Mouse (Mus musculus) heart, postnatal 0 days (tissue): Measurements from ENCODE around the gene Dnal4. TPM values are rescaled to one million over a fixed set of nuclear protein-coding genes. Genes with fewer than 3 reads are reported as not detected.

Source experiments
- ATAC-seq: fragments of 200-750 bp; cut with Nextera tagmentation; 2 replicates; pipeline ENCODE4 v1.8.0; 2017; ENCODE audit warnings: low read depth, moderate number of reproducible peaks, moderate library complexity; ENCODE audit not compliant: insufficient read depth
- DNase-seq: peaks from one replicate; pipeline ENCODE4 v3.0.0-alpha.2; 2016; ENCODE audit warnings: low spot score
- H3K27ac ChIP-seq: fragments of 300-500 bp; sonication (generic); 2 replicates; pipeline ENCODE4 v1.5.1; 2014; ENCODE audit warnings: low read depth, mild to moderate bottlenecking
- H3K27me3 ChIP-seq: fragments of 300-500 bp; sonication (generic); 2 replicates; pipeline ENCODE4 v1.6.1; 2014; ENCODE audit warnings: low read length, mixed read lengths; ENCODE audit not compliant: control insufficient read depth, insufficient read depth
- H3K36me3 ChIP-seq: fragments of 300-500 bp; sonication (generic); replicated peaks from 2 replicates; pipeline ENCODE4 v1.6.1; 2014; ENCODE audit warnings: low read length, mixed read lengths; ENCODE audit not compliant: control insufficient read depth, insufficient read depth
- H3K4me1 ChIP-seq: fragments of 300-500 bp; sonication (generic); 2 replicates; pipeline ENCODE4 v1.6.1; 2014; ENCODE audit warnings: antibody characterized with exemption; ENCODE audit not compliant: control insufficient read depth, insufficient read depth
- H3K4me2 ChIP-seq: fragments of 300-500 bp; sonication (generic); 2 replicates; pipeline ENCODE4 v1.6.1; 2014; ENCODE audit warnings: low read depth, mild to moderate bottlenecking, low read length, moderate library complexity
- H3K4me3 ChIP-seq: fragments of 300-500 bp; sonication (generic); 2 replicates; pipeline ENCODE4 v1.5.1; 2014; ENCODE audit warnings: low read depth, low read length
- H3K9ac ChIP-seq: fragments of 300-500 bp; sonication (generic); replicated peaks from 2 replicates; pipeline ENCODE4 v1.6.1; 2014; ENCODE audit warnings: low read depth, low read length, mixed read lengths
- H3K9me3 ChIP-seq: fragments of 300-500 bp; sonication (generic); replicated peaks from 2 replicates; pipeline ENCODE4 v1.6.1; 2016; ENCODE audit warnings: low read length; ENCODE audit not compliant: control insufficient read depth
- CTCF ChIP-seq: IDR thresholded peaks from 2 replicates; pipeline ENCODE4 v1.5.1; 2016; ENCODE audit warnings: antibody characterized with exemption, control low read depth, low read depth
- EP300 ChIP-seq: IDR thresholded peaks from 2 replicates; pipeline ENCODE4 v1.6.1; 2016; ENCODE audit warnings: antibody characterized with exemption, low read depth
- WGBS: fragments of 180-500 bp; shearing (Covaris S2); extraction: QIAGEN DNeasy Blood & Tissue Kit; methylation state at CpG from one replicate; pipeline ENCODE4 v1.1.7; 2014; 5-methylcytosine and 5-hydroxymethylcytosine counted together
- polyA plus RNA-seq: library from polyadenylated mRNA; unstranded; fragments of >200 nt; fragmentation: Nextera tagmentation; extraction: Ambion mirVana; gene quantifications from 2 replicates; pipeline ENCODE4 v1.2.1, GENCODE M21; 2015
- total RNA-seq: library from RNA; depleted of rRNA; stranded (reverse); fragments of >200 nt; gene quantifications from 2 replicates; pipeline ENCODE4 v1.2.3, GENCODE M21; 2014; ENCODE audit warnings: low replicate concordance

Gene Dnal4
- total and polyA plus RNA-seq, 2 experiments from 2014 or later: 35.5 TPM

- no peak for ATAC-seq
- peaks cover 33% of the 10 kb centered on the region for H3K36me3 ChIP-seq
- peaks cover 31% of the 10 kb centered on the region for H3K4me1 ChIP-seq
- no peak overlapping the region for H3K4me3 ChIP-seq
- H3K9me3 ChIP-seq: no peaks in the 10 kb centered on the region
- no peak for DNase-seq
- TF ChIP-seq CTCF (no peak), EP300 (no peak)
- H3K9ac ChIP-seq: no peak overlapping the region
- WGBS: 87% methylated on average over 9 of the region's 9 CpGs
- H3K4me2 ChIP-seq: no peak overlapping the region
- no peak overlapping the region for H3K27ac ChIP-seq
- H3K27me3 ChIP-seq: no peaks in the 10 kb centered on the region
These were observed 14.6 kb downstream of the Dnal4 start for GRCm38 (mm10) chr15:79763001-79763400.

DNA sequence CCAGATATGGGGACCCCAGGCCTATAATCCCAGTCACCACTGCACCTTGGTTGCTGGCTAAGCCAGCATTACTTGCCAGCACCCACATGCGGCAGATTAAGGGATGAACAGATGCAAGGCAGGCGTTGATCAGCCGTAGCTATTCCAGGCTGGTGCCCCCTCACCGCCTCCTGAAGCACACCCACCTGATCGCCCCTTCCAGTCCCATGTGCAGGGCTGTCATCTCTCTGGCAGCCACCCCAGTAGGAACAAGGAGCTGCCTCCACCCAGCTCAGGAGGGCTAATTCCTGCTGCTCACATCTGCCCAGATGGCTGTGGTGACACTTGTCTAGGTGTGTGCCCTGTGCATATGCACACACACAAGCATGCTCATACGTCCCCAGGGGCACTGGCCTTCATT lies 16.7 kb downstream of the Dnal4 start:
- no peak for TF ChIP-seq CTCF
- no peak for TF ChIP-seq EP300
- Histone ChIP-seq H3K9ac (no peak overlapping the region), H3K4me3 (no peak overlapping the region), H3K9me3 (no peaks in the 10 kb centered on the region), H3K27me3 (no peaks in the 10 kb centered on the region), H3K4me2 (no peak overlapping the region), H3K27ac (no peak overlapping the region), H3K36me3 (peaks cover 33% of the 10 kb centered on the region), H3K4me1 (peaks cover 16% of the 10 kb centered on the region; the same call in 1 of the 2 replicates)
- no peak for ATAC-seq
- no peak for DNase-seq
- WGBS: 79% methylated on average over 6 of the region's 6 CpGs

DNA sequence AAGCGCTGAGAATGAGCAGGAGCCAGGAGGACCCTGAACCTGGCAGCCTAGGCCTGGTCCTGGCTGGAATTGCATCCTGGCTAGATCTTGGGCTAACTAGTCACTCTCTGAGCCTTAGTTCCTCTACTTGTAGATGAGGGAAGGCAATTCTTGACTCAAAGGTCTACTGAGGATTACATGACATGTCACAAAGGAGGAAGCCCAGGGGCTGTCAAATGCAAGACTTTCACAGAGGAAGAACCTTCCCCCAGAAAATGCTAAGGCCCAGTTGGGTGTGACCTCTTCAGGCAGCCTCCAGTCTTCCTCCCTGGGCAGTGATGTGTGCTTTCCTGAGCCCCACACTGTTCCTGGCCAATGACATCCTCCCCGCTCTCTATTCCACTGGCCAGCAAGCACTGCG lies 20.5 kb downstream of the Dnal4 start:
- H3K4me1 ChIP-seq: 0 out of 2 replicates have a peak, but pooled peaks cover 5% of the 10 kb centered on the region
- no peak overlapping the region for H3K9ac ChIP-seq
- 84% methylated on average over 3 of the region's 3 CpGs for WGBS

GRCm38 (mm10) chr15:79755977-79756625 lies 21.5 kb downstream of the Dnal4 start:
- no peak overlapping the region for H3K4me3 ChIP-seq
- DNase-seq (no peak), ATAC-seq (peak; percentile 46)

More for the DNA sequence above, 20.5 kb downstream of the Dnal4 start:
- Histone ChIP-seq H3K4me2 (no peak overlapping the region), H3K9me3 (no peaks in the 10 kb centered on the region), H3K4me3 (no peak overlapping the region), H3K27me3 (no peaks in the 10 kb centered on the region), H3K27ac (peak overlapping the region; percentile 71), H3K36me3 (peaks cover 9% of the 10 kb centered on the region)
- DNase-seq: no peak
- ATAC-seq: no peak
- TF ChIP-seq EP300 (no peak), CTCF (no peak)

DNA sequence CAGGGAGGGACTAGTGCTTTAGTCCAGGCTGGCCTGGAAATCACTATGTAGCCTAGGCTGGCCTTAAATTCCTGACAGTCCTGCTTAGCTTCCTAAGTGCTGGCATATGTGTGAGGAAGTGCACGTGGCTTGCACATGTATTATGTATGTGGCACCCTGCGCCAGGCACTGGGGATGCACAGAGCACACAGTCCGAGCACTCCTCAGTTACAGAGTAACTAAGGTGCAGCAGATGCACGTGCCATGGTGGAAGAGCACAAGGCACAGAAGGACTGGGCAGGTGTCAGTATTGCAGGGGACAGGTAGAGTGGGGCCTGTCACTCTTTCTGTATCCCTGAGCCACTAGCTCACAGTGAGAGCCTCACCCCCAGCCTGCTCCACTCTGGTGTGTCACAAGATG lies 22.5 kb downstream of the Dnal4 start:
- ATAC-seq (no peak), DNase-seq (no peak)
- Histone ChIP-seq H3K4me2 (no peak overlapping the region), H3K9ac (no peak overlapping the region), H3K36me3 (no peaks in the 10 kb centered on the region), H3K27ac (no peak overlapping the region), H3K9me3 (no peaks in the 10 kb centered on the region), H3K4me1 (0 out of 2 replicates have a peak, but pooled peaks cover 5% of the 10 kb centered on the region), H3K4me3 (no peak overlapping the region), H3K27me3 (no peaks in the 10 kb centered on the region)
- no peak for TF ChIP-seq EP300
- TF ChIP-seq CTCF: no peak
- 86% methylated on average over 4 of the region's 4 CpGs for WGBS

More at GRCm38 (mm10) chr15:79755977-79756625, 21.5 kb downstream of the Dnal4 start:
- 0 out of 2 replicates have a peak, but pooled peaks cover 5% of the 10 kb centered on the region for H3K4me1 ChIP-seq
- H3K9ac ChIP-seq: no peak overlapping the region
- no peak overlapping the region for H3K4me2 ChIP-seq
- TF ChIP-seq EP300: no peak
- TF ChIP-seq CTCF: no peak
- WGBS: 66% methylated on average over 8 of the region's 8 CpGs
- no peaks in the 10 kb centered on the region for H3K36me3 ChIP-seq
- no peaks in the 10 kb centered on the region for H3K9me3 ChIP-seq
- no peaks in the 10 kb centered on the region for H3K27me3 ChIP-seq
- H3K27ac ChIP-seq: peak overlapping the region; percentile 71; the same call in 1 of the 2 replicates

- Histone ChIP-seq H3K4me3 (no peak overlapping the region), H3K27ac (no peak overlapping the region), H3K4me2 (no peak overlapping the region), H3K4me1 (0 out of 2 replicates have a peak, but pooled peaks cover 5% of the 10 kb centered on the region), H3K27me3 (no peaks in the 10 kb centered on the region), H3K9ac (no peak overlapping the region), H3K9me3 (no peaks in the 10 kb centered on the region), H3K36me3 (no peaks in the 10 kb centered on the region)
- DNase-seq (no peak), ATAC-seq (no peak)
- no peak for TF ChIP-seq CTCF
- TF ChIP-seq EP300: no peak
- 55% methylated on average over 4 of the region's 4 CpGs for WGBS
These were observed 23.8 kb downstream of the Dnal4 start for GRCm38 (mm10) chr15:79753873-79754272.
